16 mouse cellular contexts compared by ENCODE assay signal in genomic region chr12:35925402-35925801, GRCm38 (mm10). TPM values are rescaled to one million over a fixed set of nuclear protein-coding genes. Genes with fewer than 3 reads are reported as not detected.
"Had no signal": no experiment of that assay in that cellular context is flagged by ENCODE, and none has a peak within 500 bp of the region (broad histone marks: within the 10 kb centered on the region; RNA-seq: fewer than 3 reads in every experiment).

Agr3 (plus strand) TSS chr12:35925620.

- ATAC-seq: liver, postnatal 0 days had no signal

- H3K4me3 ChIP-seq: kidney, embryonic 15.5 days; limb, embryonic 12.5 days; limb, embryonic 15.5 days had no signal

- H3K27me3 ChIP-seq: kidney, embryonic 15.5 days; limb, embryonic 12.5 days; limb, embryonic 15.5 days had no signal

- H3K4me2 ChIP-seq: kidney, embryonic 15.5 days; limb, embryonic 12.5 days; limb, embryonic 15.5 days; liver, embryonic 11.5 days; midbrain, embryonic 11.5 days had no signal

- H3K4me1 ChIP-seq: kidney, embryonic 15.5 days; limb, embryonic 12.5 days; limb, embryonic 15.5 days had no signal

- H3K9ac ChIP-seq: kidney, embryonic 15.5 days; limb, embryonic 12.5 days; limb, embryonic 15.5 days; liver, embryonic 14.5 days; liver, postnatal 0 days had no signal

- H3K27ac ChIP-seq: kidney, embryonic 15.5 days; limb, embryonic 12.5 days; limb, embryonic 15.5 days; liver, embryonic 14.5 days had no signal

- H3K36me3 ChIP-seq: kidney, embryonic 15.5 days; limb, embryonic 12.5 days; limb, embryonic 15.5 days had no signal

- DNase-seq: kidney, adult 11 months; kidney, adult 8-10 months; kidney, postnatal 10 days; kidney, postnatal 36 days; left cerebral cortex, postnatal 4 days; liver, postnatal 0 days; midbrain, embryonic 14.5 days; thymus, postnatal 25 days had no signal

- H3K9me3 ChIP-seq: kidney, embryonic 15.5 days; limb, embryonic 12.5 days; limb, embryonic 15.5 days had no signal

RNA-seq across cellular contexts. Expression of gene Agr3, which starts in this region (rescaled TPM):
- polyA plus RNA-seq: kidney, embryonic 15.5 days; limb, embryonic 12.5 days; limb, embryonic 15.5 days; liver, embryonic 11.5 days; liver, embryonic 14.5 days; liver, postnatal 0 days; midbrain, embryonic 11.5 days; midbrain, embryonic 14.5 days; midbrain, postnatal 0 days; neural tube, embryonic 11.5 days had no signal
